17 mouse cellular contexts compared by ENCODE assay signal in genomic region chr13:104762401-104762800, GRCm38 (mm10).
"Had no signal": no experiment of that assay in that cellular context is flagged by ENCODE, and none has a peak within 500 bp of the region (broad histone marks: within the 10 kb centered on the region; RNA-seq: fewer than 3 reads in every experiment).

No protein-coding gene starts in this region.

- DNase-seq: kidney, postnatal 10 days; kidney, postnatal 36 days; liver; lung, adult 18-20 months; lung, postnatal 10 days; lung, postnatal 36 days; midbrain, embryonic 14.5 days; thymus, adult 18-20 months; thymus, postnatal 4 days had no signal

- H3K9me3 ChIP-seq: kidney, embryonic 15.5 days; limb, embryonic 10.5 days; limb, embryonic 13.5 days; liver, embryonic 12.5 days; liver, embryonic 15.5 days; lung, embryonic 15.5 days; megakaryocyte, embryonic 14.5 days had no signal

- H3K4me2 ChIP-seq: kidney, embryonic 15.5 days; limb, embryonic 13.5 days; liver, embryonic 12.5 days; liver, embryonic 15.5 days; lung, embryonic 15.5 days; midbrain, embryonic 11.5 days had no signal

- H3K4me3 ChIP-seq: kidney, embryonic 15.5 days; limb, embryonic 10.5 days; limb, embryonic 13.5 days; liver, embryonic 12.5 days; liver, embryonic 15.5 days; lung, embryonic 15.5 days; megakaryocyte, embryonic 14.5 days had no signal

- H3K36me3 ChIP-seq: kidney, embryonic 15.5 days; limb, embryonic 10.5 days; limb, embryonic 13.5 days; liver, embryonic 12.5 days; liver, embryonic 15.5 days; lung, embryonic 15.5 days had no signal

- H3K27me3 ChIP-seq: kidney, embryonic 15.5 days; limb, embryonic 13.5 days; liver, embryonic 12.5 days; liver, embryonic 15.5 days; lung, embryonic 15.5 days; megakaryocyte, embryonic 14.5 days had no signal

- H3K9ac ChIP-seq: kidney, embryonic 15.5 days; limb, embryonic 13.5 days; liver, embryonic 12.5 days; liver, embryonic 15.5 days; lung, embryonic 15.5 days had no signal

- H3K27ac ChIP-seq: kidney, embryonic 15.5 days; limb, embryonic 10.5 days; limb, embryonic 13.5 days; liver, embryonic 12.5 days; liver, embryonic 15.5 days; lung, embryonic 15.5 days had no signal

- ATAC-seq: liver, embryonic 12.5 days had no signal

- H3K4me1 ChIP-seq: kidney, embryonic 15.5 days; limb, embryonic 10.5 days; limb, embryonic 13.5 days; liver, embryonic 12.5 days; liver, embryonic 15.5 days; lung, embryonic 15.5 days; megakaryocyte, embryonic 14.5 days had no signal
